Mouse (Mus musculus): ENCODE results near the gene Scrn1.

GRCm38 (mm10) chr6:54606241-54606640, 40.0 kb upstream of the Scrn1 start:
- TF ChIP-seq CTCF (IDR thresholded peaks at IDR 0.05; ENCODE audit: low read depth) (no peak), EP300 (IDR thresholded peaks at IDR 0.05; ENCODE audit: low read depth) (no peak)

All from liver, postnatal 0 days (tissue).